Mouse (Mus musculus) heart, embryonic 14.5 days (tissue): ENCODE data around the gene Lrit3. TPM values are rescaled to one million over a fixed set of nuclear protein-coding genes. Genes with fewer than 3 reads are reported as not detected.

Source experiments
- ATAC-seq: fragments of 200-750 bp; cut with Nextera tagmentation; 2 replicates; pipeline ENCODE4 v1.8.0; 2017; ENCODE audit warnings: low read depth, moderate TSS enrichment; ENCODE audit not compliant: insufficient number of reproducible peaks, insufficient read depth, low FRiP score
- H3K27ac ChIP-seq, 2 experiments: fragments of 200-500 bp in 1 of 2; fragments of 300-500 bp in 1 of 2; sonication (generic) in 1 of 2; replicated peaks in 1 of 2; 2 replicates each; pipeline ENCODE4 v1.5.1; 2012 to 2014; ENCODE audit warnings: low read depth in 2 of 2, low read length in 2 of 2, control low read depth in 1 of 2, mild to moderate bottlenecking in 1 of 2, mixed read lengths in 1 of 2; ENCODE audit not compliant: control insufficient read depth in 1 of 2, insufficient read depth in 1 of 2
- H3K27me3 ChIP-seq: fragments of 300-500 bp; sonication (generic); 2 replicates; pipeline ENCODE4 v1.6.1; 2014; ENCODE audit warnings: mild to moderate bottlenecking, low read length, control low read depth; ENCODE audit not compliant: control insufficient read depth, insufficient read depth
- H3K36me3 ChIP-seq: fragments of 300-500 bp; sonication (generic); 2 replicates; pipeline ENCODE4 v1.6.1; 2014; ENCODE audit warnings: mild to moderate bottlenecking, control low read depth, low read length, mixed read lengths; ENCODE audit not compliant: control insufficient read depth, insufficient read depth
- H3K4me1 ChIP-seq, 2 experiments: fragments of 200-500 bp in 1 of 2; fragments of 300-500 bp in 1 of 2; sonication (generic) in 1 of 2; 2 replicates each; pipeline ENCODE4 v1.6.1; 2012 to 2014; ENCODE audit warnings: low read length in 2 of 2, control low read depth in 1 of 2, mixed read lengths in 1 of 2; ENCODE audit not compliant: control insufficient read depth in 2 of 2, insufficient read depth in 2 of 2
- H3K4me2 ChIP-seq: fragments of 300-500 bp; sonication (generic); 2 replicates; pipeline ENCODE4 v1.6.1; 2014; ENCODE audit warnings: mild to moderate bottlenecking, low read length
- H3K4me3 ChIP-seq, 2 experiments: fragments of 200-500 bp in 1 of 2; fragments of 300-500 bp in 1 of 2; sonication (generic) in 1 of 2; 2 replicates each; pipeline ENCODE4 v1.5.1; 2012 to 2014; ENCODE audit warnings: low read length in 2 of 2, mild to moderate bottlenecking in 2 of 2, control low read depth in 1 of 2, low read depth in 1 of 2, moderate library complexity in 1 of 2; ENCODE audit not compliant: control insufficient read depth in 1 of 2, insufficient read depth in 1 of 2
- H3K9ac ChIP-seq: fragments of 300-500 bp; sonication (generic); 2 replicates; pipeline ENCODE4 v1.6.1; 2014; ENCODE audit warnings: mild to moderate bottlenecking, low read length
- H3K9me3 ChIP-seq: fragments of 300-500 bp; sonication (generic); 2 replicates; pipeline ENCODE4 v1.6.1; 2016; ENCODE audit warnings: low read length, control low read depth; ENCODE audit not compliant: control insufficient read depth
- WGBS: fragments of 180-500 bp; shearing (Covaris S2); extraction: QIAGEN DNeasy Blood & Tissue Kit; methylation state at CpG from one replicate; pipeline ENCODE4 v1.1.7; 2014; 5-methylcytosine and 5-hydroxymethylcytosine counted together
- polyA plus RNA-seq: library from polyadenylated mRNA; unstranded; fragments of >200 nt; fragmentation: Nextera tagmentation; extraction: Ambion mirVana; gene quantifications from 2 replicates; pipeline ENCODE4 v1.2.1, GENCODE M21; 2014

Gene Lrit3
- not detected in 2 replicates for polyA plus RNA-seq

DNA sequence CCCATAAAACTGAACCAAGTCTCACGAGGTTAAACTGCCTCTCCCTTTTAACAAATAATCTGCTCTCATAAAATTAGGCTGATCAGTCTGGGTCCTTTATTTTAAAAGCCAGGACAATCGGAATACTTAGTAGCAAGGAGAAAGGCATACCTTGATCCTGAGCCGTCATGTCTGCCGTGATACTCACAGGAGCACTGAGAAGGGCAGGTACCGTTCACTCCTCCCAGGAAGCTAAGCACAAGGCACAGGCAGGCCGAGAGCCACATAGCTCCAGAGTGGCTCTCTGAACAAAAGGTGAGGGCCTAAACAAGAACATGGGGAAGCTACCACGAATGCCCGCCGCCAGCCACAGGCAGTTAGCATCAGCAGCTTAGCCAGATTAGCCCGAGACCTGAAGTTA, at the start of gene Lrit3:
TSS of gene Lrit3 (minus strand) at position 266 of the 400 bp plus-strand sequence.
- H3K36me3 ChIP-seq, result no peaks in the 10 kb centered on the region
- H3K27ac ChIP-seq, result no peak within 1 kb of the TSS
- no peak for ATAC-seq
- no peaks in the 10 kb centered on the region for H3K27me3 ChIP-seq
- no peaks in the 10 kb centered on the region for H3K9me3 ChIP-seq
- no peak within 1 kb of the TSS for H3K4me3 ChIP-seq
- H3K4me1 ChIP-seq, result no peaks in the 10 kb centered on the region
- H3K9ac ChIP-seq, result no peak within 1 kb of the TSS
- WGBS, result 77% methylated on average over 10 of the region's 10 CpGs
- H3K4me2 ChIP-seq, result no peak within 1 kb of the TSS

DNA sequence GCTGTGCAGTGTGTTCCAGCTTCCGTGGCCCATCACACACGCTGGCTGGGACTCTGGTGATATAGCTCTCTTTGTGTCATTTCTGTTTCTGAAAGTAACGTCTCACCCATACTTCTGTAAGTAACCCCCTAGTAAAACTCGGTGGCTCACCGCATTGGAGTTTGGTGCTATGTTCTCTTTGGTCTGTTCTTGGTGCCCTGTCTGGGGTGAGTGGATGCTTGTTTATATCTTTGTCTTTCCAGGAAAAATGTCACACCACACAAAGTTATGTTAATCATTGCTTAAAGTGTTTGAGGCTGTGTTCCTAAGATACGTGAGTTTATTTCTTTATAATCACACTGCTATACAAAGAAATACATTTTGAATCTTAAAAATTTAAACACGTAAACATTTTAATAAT, 43.0 kb upstream of the Lrit3 start:
- no peak overlapping the region for H3K4me3 ChIP-seq
- H3K27ac ChIP-seq, result no peak overlapping the region
- H3K27me3 ChIP-seq, result no peaks in the 10 kb centered on the region
- no peaks in the 10 kb centered on the region for H3K36me3 ChIP-seq
- no peak overlapping the region for H3K9ac ChIP-seq
- ATAC-seq, result no peak
- WGBS, result 76% methylated on average over 7 of the region's 7 CpGs
- no peaks in the 10 kb centered on the region for H3K4me1 ChIP-seq
- no peaks in the 10 kb centered on the region for H3K9me3 ChIP-seq
- no peak overlapping the region for H3K4me2 ChIP-seq

DNA sequence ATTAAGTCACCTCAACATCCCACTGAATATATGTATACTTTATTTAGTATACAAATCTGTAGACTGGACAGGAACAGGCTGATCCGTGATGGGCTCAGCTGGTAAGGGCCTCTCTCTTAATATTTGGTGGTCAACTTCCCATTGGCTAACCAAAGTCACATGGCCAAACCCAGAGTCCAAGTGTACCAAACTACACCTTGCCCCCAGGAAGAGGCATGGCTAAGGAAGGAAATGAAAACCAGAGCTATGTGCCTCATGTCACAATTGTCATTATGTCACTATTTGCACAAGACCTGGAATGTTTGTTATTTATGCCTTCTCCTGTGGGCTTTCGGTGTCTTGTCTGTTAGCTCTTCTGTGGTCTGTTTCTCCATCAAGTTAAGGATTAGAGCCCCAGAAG, 42.0 kb upstream of the Lrit3 start:
- Histone ChIP-seq H3K27ac (no peak overlapping the region), H3K4me3 (no peak overlapping the region), H3K4me2 (no peak overlapping the region), H3K9ac (no peak overlapping the region), H3K36me3 (no peaks in the 10 kb centered on the region), H3K27me3 (no peaks in the 10 kb centered on the region), H3K9me3 (no peaks in the 10 kb centered on the region), H3K4me1 (no peaks in the 10 kb centered on the region)
- no peak for ATAC-seq
- 71% methylated on average over 2 of the region's 2 CpGs for WGBS

DNA sequence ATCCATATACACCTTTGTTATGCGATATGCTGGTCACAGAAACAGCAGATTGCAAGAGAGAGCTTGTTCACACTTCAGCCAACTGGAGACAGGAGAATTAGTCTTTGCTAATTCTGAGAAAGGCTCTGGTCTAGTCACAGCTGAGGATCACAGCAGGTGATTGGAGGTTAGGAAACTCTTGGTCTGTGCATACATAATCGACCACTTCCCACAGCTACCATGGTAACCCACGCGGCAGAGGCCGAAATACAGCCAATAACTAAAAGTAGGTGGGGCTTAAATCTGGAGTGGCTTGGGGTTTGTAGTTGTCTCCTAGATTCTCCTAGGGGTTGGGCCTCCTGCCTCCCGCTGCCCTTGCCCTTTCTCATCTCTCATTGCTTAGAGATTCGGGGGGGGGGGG, 34.2 kb upstream of the Lrit3 start:
- no peak overlapping the region for H3K27ac ChIP-seq
- H3K4me3 ChIP-seq, result no peak overlapping the region
- H3K9ac ChIP-seq, result no peak overlapping the region
- H3K4me1 ChIP-seq, result peaks cover 5 to 9% of the 10 kb centered on the region in 2 experiments; a peak in 2 of 4 replicates
- H3K27me3 ChIP-seq, result no peaks in the 10 kb centered on the region
- WGBS, result 37% methylated on average over 6 of the region's 7 CpGs
- H3K36me3 ChIP-seq, result no peaks in the 10 kb centered on the region
- no peak for ATAC-seq
- no peak overlapping the region for H3K4me2 ChIP-seq
- no peaks in the 10 kb centered on the region for H3K9me3 ChIP-seq

- Histone ChIP-seq H3K9me3 (no peaks in the 10 kb centered on the region), H3K4me3 (no peak overlapping the region), H3K36me3 (no peaks in the 10 kb centered on the region), H3K4me1 (peaks cover 5 to 9% of the 10 kb centered on the region in 2 experiments; a peak in 2 of 4 replicates), H3K4me2 (no peak overlapping the region), H3K27me3 (no peaks in the 10 kb centered on the region), H3K27ac (no peak overlapping the region), H3K9ac (no peak overlapping the region)
- no peak for ATAC-seq
- 65% methylated on average over 6 of the region's 6 CpGs for WGBS
Measured at GRCm38 (mm10) chr3:129836965-129837364, 33.1 kb upstream of the Lrit3 start.

DNA sequence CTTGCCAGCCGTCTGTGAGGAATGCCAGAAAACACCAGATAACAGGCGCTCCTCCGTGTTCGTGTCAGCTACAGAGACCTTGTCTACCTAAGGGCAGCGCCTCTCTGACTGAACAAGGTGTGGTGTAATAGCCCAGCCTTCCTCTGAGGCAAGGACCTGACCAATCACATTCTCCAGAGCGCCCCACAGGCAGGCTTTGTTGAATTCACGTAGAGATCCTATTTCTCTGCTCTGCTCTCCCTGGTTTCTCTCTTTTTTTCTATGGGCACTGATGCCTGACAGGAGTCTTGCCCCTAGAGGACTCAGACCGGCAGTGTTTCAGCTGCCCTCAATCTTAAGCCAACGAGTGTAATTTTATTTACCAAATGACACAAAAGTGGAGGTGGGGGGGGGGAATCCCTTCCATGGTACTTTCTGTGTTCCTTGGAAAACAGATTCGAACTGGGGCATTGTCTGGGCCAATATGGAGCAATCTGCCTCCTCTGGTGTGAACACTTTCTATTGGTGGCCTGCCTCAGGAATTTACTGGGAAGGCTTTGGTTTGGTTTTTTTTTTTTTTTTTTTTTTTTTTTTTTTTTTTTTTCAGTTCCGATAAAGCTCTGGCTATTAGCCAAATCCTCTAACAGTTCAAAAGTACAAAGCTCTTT, 32.3 kb upstream of the Lrit3 start:
- peak; percentile 44; the same call in 1 of the 2 replicates for ATAC-seq
- H3K4me2 ChIP-seq, result peak overlapping the region; percentile 52
- no peak overlapping the region for H3K9ac ChIP-seq
- H3K4me3 ChIP-seq, result 0 out of 4 replicates have a peak overlapping the region, but pooled peaks of 1 of the 2 experiments have one; percentile 0
- no peaks in the 10 kb centered on the region for H3K9me3 ChIP-seq
- no peaks in the 10 kb centered on the region for H3K36me3 ChIP-seq
- WGBS, result 14% methylated on average over 11 of the region's 11 CpGs
- no peaks in the 10 kb centered on the region for H3K27me3 ChIP-seq
- peak overlapping the region; percentile 45 to 77 for H3K27ac ChIP-seq
- peaks cover 8 to 9% of the 10 kb centered on the region in 2 experiments; a peak in 3 of 4 replicates for H3K4me1 ChIP-seq

DNA sequence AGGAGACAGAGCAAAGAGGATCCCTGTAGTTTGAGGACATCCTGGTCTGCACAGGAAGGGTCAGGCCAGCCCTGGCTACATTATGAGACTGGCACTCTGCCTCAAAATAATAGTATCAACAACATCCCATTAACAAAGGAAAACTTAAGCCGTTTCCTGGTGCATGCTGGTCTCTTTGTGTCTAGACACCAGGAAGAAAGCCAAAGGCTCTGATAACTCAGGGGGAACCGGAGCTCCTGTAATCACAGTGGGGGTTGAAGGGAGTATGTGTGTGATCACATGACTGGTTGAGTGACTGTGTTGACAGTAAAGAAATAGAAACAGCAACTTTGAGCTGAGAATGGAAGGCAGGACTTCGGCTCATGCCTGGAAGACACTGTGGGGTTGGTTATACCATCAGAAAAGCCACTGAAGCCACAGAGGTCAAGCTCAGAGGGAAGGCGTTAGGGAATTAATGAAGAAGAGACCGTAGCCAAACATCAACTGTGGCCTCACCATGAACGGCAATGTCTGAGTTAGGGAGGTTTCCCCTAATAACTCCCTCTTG, 31.6 kb upstream of the Lrit3 start, which contains the start of gene Cfi:
TSS of gene Cfi (plus strand) at position 497 of the 547 bp plus-strand sequence.
- Histone ChIP-seq H3K4me3 (0 out of 4 replicates have a peak within 1 kb of the TSS, but pooled peaks of 1 of the 2 experiments have one; percentile 0), H3K27me3 (no peaks in the 10 kb centered on the region), H3K4me1 (peaks cover 8 to 9% of the 10 kb centered on the region in 2 experiments; a peak in 3 of 4 replicates), H3K4me2 (peak within 1 kb of the TSS; percentile 52), H3K9me3 (no peaks in the 10 kb centered on the region), H3K36me3 (no peaks in the 10 kb centered on the region), H3K9ac (no peak within 1 kb of the TSS), H3K27ac (peak within 1 kb of the TSS; percentile 45 to 77)
- ATAC-seq, result no peak
- 41% methylated on average over 6 of the region's 6 CpGs for WGBS
